Mouse (Mus musculus) right cerebral cortex, postnatal 10 days (tissue): ENCODE measurements around the gene Tor3a.

Source experiments
- DNase-seq, 2 experiments: peaks; one replicate each; pipeline ENCODE4 v3.0.0; 2021; ENCODE audit warnings: low spot score in 2 of 2

The Tor3a gene

GRCm38 (mm10) chr1:156674195-156675000 lies at the start of gene Tor3a:
TSS of gene Tor3a (minus strand) at chr1:156674356.
- DNase-seq, result peak; percentile 66 to 76

GRCm38 (mm10) chr1:156722089-156722488 lies 47.9 kb upstream of the Tor3a start:
- no peak for DNase-seq

DNA sequence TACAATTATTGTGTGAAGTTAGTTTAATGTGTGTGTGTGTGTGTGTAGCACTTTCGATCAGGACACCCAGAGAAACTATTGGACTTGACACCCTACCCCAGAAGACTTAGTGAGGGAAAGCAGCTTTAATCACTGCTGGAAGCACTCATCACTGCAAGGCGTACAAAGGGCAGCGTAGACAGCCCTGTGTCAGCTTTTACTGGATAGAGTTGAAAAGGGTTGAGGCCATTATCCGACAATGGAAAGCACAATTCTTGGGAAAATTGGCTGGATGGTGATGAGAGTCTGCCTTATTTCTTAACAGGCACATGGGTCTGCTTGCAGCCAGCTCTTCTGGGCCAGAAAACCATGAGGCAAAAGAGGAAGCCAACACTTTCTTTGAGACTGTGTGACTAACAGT lies 45.9 kb upstream of the Tor3a start:
- DNase-seq, result no peak

- DNase-seq, result peak; percentile 98 to 99
Measured at GRCm38 (mm10) chr1:156718950-156719805, 45.0 kb upstream of the Tor3a start, which contains the start of gene Fam20b. TSS of gene Fam20b (minus strand) at chr1:156719086.

- DNase-seq, result peak; percentile 60 to 62
Measured at GRCm38 (mm10) chr1:156718286-156718949, 44.3 kb upstream of the Tor3a start.

GRCm38 (mm10) chr1:156717751-156718285 lies 43.7 kb upstream of the Tor3a start:
- no peak for DNase-seq

GRCm38 (mm10) chr1:156716681-156717080 lies 42.5 kb upstream of the Tor3a start:
- DNase-seq, result no peak

- no peak for DNase-seq
Measured at GRCm38 (mm10) chr1:156710472-156711098, 36.4 kb upstream of the Tor3a start.

GRCm38 (mm10) chr1:156708672-156709071 lies 34.5 kb upstream of the Tor3a start:
- no peak for DNase-seq

GRCm38 (mm10) chr1:156705696-156706285 lies 31.6 kb upstream of the Tor3a start:
- no peak for DNase-seq

DNA sequence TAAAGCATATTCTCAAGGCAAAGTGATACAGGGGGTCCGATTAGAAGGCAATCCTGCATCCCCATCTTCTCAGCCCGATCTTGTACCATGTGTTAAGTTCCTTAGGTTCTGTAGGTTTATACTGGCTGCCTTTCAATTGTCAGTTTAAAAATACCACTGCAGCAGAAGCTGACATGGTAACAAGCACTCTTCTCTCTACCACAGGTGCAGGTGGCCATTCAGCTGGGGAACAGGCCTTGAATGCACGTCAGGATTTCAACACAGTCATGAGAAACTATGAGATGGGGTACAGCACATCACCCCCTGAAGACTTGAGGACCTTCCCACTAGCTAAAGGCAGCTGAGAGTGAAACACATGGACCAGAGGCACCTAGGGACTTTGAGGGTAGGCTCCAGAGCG lies 29.3 kb upstream of the Tor3a start:
- no peak for DNase-seq

- no peak for DNase-seq
Measured at GRCm38 (mm10) chr1:156702151-156702550, 28.0 kb upstream of the Tor3a start.

DNA sequence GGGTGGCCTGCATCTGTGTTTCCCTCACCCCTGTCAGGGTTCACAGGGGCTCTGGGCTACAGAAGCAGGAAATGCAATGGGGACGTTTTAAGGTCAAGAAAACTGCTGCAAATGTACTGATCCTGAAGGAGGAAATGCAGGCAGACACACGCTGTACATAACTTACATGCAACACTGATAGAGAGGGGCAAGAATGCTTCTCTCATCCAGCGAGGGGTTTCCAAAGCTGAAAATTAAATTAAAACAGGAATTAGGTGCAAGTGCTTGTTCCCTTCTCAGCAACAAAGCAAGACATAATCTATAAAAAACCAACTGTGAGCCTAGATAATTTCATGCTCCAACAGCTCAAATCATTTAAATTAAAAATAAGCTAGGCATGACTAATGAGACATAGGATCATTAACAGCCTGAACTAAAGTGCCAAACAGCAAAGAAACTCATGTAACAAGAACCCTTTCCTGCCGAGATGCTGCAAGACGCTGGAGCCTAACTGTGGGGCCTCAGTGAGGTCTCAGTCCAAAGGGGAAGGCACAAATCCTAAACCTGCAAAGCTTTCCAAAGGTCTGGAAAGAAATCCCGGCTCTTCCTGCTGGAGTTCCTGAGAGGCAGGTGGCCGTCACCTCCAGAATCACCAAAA lies 12.0 kb upstream of the Tor3a start:
- no peak for DNase-seq

- DNase-seq, result no peak
Measured at GRCm38 (mm10) chr1:156679599-156679998, 5.4 kb upstream of the Tor3a start.

DNA sequence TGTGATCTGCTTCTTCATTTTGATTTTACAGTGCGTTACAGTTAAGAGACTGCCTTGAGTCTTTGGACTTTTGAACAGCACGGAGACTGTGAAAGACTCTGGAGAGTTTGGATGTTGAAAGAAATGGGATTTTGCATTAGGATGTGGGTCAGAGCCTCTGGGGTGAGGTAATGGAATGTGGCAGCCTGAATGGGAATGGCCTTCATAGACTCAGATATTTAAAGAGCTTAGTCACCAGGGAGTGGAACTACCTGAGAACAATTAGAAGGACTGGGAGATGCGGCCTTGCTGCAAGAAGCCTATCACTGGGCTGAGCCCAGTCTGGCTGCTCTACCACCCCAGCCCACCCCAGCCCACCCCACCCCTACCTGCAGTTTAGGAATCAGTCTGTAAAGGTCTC lies 3.1 kb upstream of the Tor3a start:
- no peak for DNase-seq

GRCm38 (mm10) chr1:156676596-156676995 lies 2.4 kb upstream of the Tor3a start:
- DNase-seq, result peak in 1 of 2 experiments; percentile 54

DNA sequence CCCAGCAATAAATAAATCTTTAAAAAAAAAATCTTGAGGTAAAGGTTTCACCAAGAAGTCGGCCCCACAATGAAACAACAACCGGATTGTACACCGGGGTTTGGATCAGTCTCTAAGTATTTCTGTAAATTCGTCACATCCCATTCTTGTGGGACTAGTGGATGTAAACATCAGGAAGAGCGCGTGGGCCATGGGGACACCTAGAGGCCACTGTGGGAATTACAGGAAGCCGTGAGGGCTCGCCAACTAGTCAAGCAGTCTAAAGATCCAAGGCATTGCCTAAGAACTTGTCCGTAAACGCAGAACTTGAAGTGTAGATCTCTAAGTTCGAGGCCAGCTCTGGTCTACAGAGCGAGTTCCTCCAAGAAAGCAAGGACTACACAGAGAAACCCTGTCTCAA lies 2.0 kb upstream of the Tor3a start:
- peak in 1 of 2 experiments; percentile 61 for DNase-seq

DNA sequence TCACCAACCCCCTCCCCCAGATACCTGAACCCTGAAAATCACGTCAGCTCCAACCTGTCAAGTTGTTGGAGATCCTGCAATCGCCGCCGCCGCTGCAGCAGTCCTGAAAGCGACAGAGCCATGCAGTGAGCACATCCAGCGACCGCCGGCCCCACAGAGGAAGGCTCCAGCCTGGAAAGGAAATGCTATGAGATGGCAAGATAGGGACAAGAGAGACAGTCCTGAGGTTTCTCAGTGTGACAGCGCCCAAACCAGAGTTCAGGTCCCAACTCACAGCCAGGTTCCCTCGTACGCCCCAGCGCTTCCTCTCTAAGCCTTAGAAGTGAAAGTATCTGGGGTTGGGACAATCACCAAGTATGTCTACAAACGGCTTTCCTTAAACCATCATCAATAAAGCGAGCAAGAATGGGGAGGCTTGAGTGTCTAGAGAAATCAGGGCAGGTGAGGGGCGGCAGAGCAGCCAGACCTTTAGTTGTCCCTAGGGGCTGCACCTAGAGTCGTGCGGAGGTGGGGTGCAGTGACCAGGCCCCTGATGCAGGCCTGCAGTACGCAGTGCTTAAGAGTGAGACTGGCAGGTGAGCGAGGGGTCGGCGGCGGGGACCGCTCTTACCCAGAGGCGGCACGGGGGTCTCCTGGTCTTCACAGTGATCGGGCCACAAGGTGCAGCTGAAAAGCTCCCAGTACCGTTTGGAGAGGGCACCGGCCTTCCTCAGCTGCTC lies 521 bp downstream of the Tor3a start:
- no peak for DNase-seq

GRCm38 (mm10) chr1:156672720-156673475 lies 1.3 kb downstream of the Tor3a start:
- DNase-seq, result no peak
